Mouse (Mus musculus): ENCODE results near the gene Ece1.

Gene Ece1

GRCm38 (mm10) chr4:137862019-137862418, at the start of gene Ece1:
TSS of gene Ece1 (plus strand) at chr4:137862237.
- peak; percentile 92 for DNase-seq

- DNase-seq: no peak
Observed at GRCm38 (mm10) chr4:137812946-137813708, 48.9 kb upstream of the Ece1 start.

GRCm38 (mm10) chr4:137814140-137814539, 47.9 kb upstream of the Ece1 start:
- no peak for DNase-seq

DNA sequence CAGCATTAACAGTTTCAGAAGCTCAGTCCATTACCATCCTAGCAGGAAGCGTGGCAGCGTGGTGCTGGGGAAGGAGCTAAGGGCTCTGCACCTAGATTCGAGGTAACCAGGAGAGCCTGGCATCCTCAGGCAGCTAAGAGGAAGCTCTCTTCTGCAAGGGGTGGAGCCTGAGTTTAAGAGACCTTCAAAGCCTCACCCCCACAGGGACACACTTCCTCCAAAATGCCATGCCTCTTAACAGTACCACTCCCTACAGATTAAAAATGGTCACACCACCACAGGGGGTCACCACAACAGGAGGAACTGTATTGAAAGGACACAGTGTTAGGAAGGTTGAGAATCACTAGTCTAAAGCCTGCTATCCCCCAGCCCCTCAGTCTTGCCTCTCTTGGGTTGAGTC, 46.6 kb upstream of the Ece1 start:
- no peak for DNase-seq

DNA sequence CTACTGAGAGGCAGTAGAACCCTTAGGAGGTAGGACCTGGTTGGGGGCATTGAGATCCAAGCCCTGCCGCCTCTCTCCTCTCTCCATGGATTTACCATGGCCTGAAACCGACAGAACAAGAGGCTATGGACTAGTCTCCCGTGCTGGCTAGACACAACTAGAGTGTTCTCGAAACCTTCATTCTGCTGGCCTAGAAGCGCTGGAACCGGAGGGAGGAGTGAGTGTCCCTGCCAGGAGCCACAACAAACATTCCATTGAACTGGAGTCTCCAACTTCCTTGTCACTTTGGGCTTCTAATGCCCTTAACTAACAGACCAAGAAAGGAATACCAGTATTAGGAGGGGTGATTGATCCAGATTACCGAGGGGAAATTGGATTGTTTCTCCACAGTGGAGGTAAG, 45.8 kb upstream of the Ece1 start:
- no peak for DNase-seq

DNA sequence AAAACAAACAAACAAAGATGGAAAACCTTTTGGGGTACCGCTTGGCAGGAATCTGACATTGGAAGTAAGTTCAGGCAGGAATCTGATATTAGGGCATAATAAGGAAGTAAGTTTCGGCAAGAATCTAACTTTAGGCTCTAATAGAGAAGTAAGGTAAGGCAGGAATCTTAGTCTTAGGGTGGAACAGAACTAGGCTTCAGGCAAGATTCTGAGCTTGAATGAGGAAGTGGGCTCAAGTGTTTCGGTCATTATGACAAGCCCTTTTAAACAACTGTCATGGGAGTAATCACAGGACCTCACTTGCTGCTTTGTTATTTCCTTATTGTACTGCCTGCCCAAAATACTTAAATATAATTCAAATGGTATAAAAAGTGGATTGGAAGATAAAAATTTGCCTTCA, 43.7 kb upstream of the Ece1 start:
- no peak for DNase-seq

GRCm38 (mm10) chr4:137819487-137819886, 42.5 kb upstream of the Ece1 start:
- no peak for DNase-seq

GRCm38 (mm10) chr4:137820721-137821120, 41.3 kb upstream of the Ece1 start:
- no peak for DNase-seq

GRCm38 (mm10) chr4:137822537-137822936, 39.5 kb upstream of the Ece1 start:
- no peak for DNase-seq

GRCm38 (mm10) chr4:137823542-137823941, 38.5 kb upstream of the Ece1 start:
- DNase-seq: no peak

GRCm38 (mm10) chr4:137824881-137825280, 37.2 kb upstream of the Ece1 start:
- DNase-seq: no peak

- no peak for DNase-seq
Observed at GRCm38 (mm10) chr4:137830380-137830779, 31.7 kb upstream of the Ece1 start.

DNA sequence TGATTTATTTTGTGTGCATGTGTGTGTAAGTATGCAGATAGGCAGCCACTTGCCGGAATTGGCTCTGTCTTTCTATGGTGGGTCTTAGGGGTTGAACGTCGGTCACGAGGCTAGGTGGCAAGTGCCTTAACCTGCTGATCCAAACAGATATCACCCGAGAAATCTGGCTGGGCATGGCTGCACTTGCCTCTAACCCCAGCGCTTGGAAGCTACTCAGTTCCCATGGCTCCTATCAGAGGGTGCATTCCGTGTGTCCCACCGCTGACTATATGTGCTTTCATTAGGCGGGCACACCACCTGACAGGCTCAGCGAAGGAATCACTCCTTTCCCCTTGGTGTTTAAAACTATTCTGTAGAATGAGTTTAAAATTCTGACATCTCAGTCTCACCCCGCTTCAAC, 30.4 kb upstream of the Ece1 start:
- no peak for DNase-seq

DNA sequence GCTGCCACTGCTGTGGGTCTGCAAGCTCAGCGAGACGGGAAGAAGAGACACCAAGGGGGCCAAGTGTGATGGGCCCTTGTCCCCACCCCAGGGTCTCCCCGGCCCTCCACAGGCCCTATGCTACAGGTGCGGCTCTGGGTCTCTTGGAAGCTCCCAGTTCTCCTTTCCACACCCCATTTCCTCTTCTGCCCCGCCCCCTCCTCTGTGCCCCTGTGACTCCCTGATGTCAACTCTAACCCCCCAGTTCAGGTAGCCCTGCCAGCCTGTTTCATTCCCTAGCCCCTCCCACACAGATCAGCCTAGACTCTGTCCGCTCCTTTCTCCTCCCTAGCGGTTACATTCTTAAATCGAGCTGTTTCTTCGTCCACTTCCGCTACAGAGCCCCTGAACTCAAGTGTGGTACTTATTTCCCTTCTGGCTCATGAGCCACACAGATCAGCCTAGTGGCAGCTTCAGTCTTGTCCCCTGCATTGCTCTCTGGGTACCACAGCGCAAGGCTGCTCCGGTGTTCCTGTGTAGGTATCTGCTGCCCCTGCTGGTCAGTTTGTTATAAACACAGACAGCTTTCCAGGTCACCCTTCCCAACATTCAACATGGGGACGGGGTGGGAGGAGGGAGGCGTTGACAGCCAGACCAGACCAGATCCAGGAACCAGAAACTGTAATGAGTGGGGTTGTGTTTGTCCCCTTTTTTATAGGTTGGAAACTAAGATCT, 26.3 kb upstream of the Ece1 start:
- DNase-seq: peak; percentile 83

GRCm38 (mm10) chr4:137836741-137837140, 25.3 kb upstream of the Ece1 start:
- no peak for DNase-seq

GRCm38 (mm10) chr4:137837792-137838191, 24.2 kb upstream of the Ece1 start:
- DNase-seq: peak; percentile 78

- DNase-seq: no peak
Observed at GRCm38 (mm10) chr4:137838791-137839190, 23.2 kb upstream of the Ece1 start.

- DNase-seq: no peak
Observed at GRCm38 (mm10) chr4:137839452-137839851, 22.6 kb upstream of the Ece1 start.

- peak; percentile 80 for DNase-seq
Observed at GRCm38 (mm10) chr4:137844656-137845055, 17.4 kb upstream of the Ece1 start.

- peak; percentile 40 for DNase-seq
Observed at GRCm38 (mm10) chr4:137847651-137848050, 14.4 kb upstream of the Ece1 start.

GRCm38 (mm10) chr4:137850161-137850560, 11.9 kb upstream of the Ece1 start:
- no peak for DNase-seq

GRCm38 (mm10) chr4:137851484-137851883, 10.6 kb upstream of the Ece1 start:
- peak; percentile 68 for DNase-seq

GRCm38 (mm10) chr4:137853822-137854221, 8.2 kb upstream of the Ece1 start:
- DNase-seq: no peak

- DNase-seq: peak; percentile 77
Observed at GRCm38 (mm10) chr4:137855741-137856341, 6.2 kb upstream of the Ece1 start.

All from kidney, adult 18-20 months (tissue).